Mouse (Mus musculus) right cerebral cortex, adult 2 months (tissue): ENCODE results near the gene Tgfbr3.
A peak's percentile ranks its signal among the peaks of the same experiment; 100 is the strongest.

Source experiments
- DNase-seq, 2 experiments: peaks; one replicate each; pipeline ENCODE4 v3.0.0; 2021 to 2022; ENCODE audit warnings: low spot score in 2 of 2

Tgfbr3 gene

DNA sequence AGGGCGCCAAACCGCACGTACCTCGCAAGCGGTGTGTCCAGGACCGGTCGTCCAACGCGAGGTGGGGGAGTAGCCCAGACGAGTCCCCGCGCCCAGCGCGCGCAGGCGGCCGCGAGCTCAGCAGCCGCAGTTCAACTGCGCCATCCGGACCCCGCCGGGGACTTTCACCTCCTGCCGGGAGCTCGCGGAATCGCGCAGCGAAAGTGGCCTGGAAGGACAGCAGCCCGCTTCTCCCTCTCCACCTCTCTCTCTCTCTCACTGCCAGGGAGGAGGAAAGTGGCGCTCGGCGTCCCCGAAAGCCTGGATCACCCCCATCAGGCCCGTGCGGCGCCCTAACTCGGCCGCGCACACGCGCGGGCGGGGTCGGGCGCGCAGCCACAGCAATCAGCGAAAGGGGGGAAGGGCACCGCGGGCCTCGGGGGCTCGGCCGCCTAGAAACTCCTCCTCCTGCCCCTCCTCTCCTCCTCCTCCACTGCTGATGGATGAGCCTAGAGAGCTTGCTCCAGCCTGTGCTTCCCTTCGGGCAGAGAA is at the start of gene Tgfbr3:
TSS of gene Tgfbr3 (minus strand) at position 396 of the 531 bp plus-strand sequence.
- peak; percentile 64 to 65 for DNase-seq

DNA sequence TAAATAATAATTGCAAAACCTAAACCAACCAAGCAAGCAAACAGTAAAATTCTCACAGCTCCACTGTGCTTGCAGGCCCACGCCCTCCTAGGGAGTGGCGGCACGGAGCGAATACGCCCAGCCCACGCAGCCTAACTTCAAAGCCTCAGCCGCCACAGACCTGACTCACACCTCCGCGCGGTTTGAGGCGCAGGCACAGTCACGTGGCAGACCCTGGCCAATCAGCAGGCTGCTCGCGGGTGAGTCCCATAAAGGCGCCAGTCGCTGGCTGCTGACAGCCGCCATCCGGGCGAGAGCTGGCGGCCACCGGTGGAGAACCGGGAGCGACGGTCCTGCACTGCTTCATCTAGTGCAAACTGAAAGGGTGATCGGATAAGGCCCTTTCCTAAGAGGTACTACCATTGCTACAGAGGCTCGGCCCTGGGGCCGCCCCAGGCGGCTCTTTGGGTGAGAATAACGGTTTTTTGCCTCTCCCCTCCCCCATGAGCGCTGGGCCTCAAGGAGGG is 41.5 kb upstream of the Tgfbr3 start, which contains the start of gene Brdt:
TSS of gene Brdt (plus strand) at position 244 of the 506 bp plus-strand sequence.
- DNase-seq = no peak

DNA sequence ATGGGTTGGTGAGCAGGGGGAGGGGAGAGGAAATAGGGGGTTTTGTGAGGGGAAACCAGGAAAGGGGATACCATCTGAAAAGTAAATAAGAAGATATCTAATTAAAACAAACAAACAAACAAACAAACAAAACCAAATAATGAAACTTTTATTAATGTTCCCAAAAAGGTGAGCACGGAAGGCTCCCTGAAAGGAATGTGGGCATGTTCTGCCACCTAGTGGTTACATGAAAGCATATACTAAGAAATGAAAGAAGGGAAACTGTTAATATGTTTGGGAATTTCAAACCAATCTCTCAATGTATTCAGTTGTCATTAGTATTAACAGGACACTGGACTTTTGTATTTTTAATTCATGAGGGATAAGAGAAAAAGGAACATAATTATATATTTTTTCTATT is 31.3 kb upstream of the Tgfbr3 start:
- DNase-seq = peak in 1 of 2 experiments; percentile 37

DNA sequence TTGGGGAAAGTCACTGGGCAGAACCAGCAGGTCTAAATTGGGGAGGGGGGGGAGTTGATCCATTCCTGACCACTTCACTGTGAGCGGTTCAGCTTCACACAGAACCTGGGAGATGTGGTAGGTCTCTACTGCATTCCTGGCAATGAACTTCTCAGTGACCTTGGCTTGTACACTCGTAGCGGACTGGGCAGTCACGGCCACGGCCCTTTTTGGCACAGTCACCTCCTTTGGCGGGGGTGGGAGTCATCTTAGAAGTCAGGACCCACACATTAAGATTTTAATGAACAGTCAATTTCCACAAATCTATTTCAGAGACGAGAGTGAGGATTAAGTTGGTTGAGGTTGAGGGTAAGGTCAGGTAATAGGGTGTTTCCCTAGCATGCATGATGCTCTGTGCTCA is 27.7 kb upstream of the Tgfbr3 start:
- DNase-seq = no peak

DNA sequence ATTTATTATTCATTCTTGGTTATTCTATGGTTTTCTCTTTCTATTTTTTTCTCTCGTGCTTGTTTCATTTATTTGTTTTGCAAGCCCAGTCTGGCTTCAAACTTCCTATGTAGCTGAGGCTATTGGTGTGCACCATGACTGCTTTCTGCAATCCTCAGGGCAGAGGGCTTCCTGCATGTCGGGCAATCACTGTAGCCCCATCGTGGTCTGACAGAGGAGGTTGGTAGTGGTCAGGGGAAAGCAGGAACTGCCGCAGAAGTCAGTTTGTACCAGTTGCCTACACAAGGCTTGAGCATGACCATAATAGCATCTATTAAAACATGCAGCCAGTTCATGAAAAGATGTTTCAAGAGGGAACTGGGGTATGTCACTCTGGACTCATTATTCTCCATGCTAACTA is 18.0 kb upstream of the Tgfbr3 start:
- DNase-seq = no peak

DNA sequence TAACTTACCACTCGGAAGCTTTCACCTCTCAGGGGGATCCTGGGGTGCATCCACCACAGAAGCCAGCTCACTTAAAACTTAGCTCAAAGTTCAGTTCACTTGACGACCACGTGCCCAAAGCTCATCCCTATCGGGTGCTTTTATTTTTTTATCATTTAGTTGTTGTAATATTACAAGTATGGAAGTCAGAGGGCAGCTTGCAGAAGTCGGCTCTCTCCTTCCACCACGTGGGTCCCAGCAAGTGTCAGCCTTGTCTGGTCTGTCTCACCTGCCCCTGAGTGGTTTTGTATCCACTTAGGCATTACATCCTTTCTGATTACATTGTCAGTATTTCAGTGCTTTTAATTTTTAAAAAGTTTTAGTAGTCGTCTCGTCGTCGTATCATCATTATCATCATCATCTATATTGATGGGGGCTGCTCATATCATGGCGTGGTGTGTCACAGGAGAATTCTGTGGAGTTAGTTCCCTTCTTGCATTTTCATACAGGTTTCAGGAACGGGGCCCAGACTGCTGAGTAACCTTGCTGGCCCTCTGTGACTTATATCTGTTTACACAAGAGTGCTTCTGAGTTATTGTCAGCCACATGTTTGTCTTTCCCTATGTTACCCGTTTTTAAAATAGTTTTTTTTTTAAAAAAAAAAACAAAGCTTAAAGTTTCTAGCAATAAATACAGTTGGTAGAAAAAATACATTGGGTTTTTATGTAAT is 14.8 kb upstream of the Tgfbr3 start:
- DNase-seq = no peak

DNA sequence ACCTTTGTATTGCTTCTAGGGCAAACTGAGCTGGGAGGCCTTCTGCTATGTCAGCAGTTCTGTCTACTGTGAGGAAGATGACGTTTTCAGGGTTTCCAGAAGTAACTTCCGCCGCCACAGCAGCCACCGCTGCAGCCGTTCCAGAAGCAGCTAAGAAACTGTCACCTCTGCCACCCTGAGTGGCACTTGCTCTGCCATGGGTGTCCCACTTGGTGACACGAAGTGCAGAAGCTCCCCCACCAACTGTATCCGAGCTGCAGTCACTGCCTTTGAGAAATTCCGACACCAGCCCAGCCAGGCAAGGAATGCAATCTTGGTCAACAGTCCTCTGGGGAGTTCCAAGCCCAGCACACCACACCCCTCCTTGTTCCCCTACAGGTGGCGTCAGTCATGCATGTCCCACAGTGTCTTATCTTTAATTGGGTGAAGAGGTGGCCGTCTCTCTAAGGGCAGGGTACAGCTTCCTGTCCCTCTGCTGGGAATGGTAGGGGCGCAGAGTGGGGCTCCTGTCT is 14.0 kb upstream of the Tgfbr3 start:
- DNase-seq = no peak

DNA sequence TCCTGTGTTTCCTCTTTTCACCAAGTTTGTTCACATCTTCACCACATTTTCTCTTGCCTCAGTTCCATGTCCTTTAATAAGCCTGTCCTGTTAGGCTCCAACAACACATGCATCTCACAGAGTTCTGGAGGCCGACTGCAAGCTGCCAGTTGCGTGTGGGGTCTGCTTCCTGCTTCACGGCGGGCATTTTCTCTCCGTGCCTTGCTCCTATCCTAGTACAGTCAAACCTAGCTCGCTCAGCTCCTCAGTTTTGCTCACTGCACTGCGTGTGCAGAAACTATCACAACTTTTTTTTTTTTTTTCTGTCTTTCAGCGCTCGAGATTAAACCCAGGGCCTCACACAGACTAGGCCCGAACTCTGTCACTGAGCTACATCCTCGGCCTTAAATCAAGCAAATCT is 9.4 kb upstream of the Tgfbr3 start:
- DNase-seq = no peak

DNA sequence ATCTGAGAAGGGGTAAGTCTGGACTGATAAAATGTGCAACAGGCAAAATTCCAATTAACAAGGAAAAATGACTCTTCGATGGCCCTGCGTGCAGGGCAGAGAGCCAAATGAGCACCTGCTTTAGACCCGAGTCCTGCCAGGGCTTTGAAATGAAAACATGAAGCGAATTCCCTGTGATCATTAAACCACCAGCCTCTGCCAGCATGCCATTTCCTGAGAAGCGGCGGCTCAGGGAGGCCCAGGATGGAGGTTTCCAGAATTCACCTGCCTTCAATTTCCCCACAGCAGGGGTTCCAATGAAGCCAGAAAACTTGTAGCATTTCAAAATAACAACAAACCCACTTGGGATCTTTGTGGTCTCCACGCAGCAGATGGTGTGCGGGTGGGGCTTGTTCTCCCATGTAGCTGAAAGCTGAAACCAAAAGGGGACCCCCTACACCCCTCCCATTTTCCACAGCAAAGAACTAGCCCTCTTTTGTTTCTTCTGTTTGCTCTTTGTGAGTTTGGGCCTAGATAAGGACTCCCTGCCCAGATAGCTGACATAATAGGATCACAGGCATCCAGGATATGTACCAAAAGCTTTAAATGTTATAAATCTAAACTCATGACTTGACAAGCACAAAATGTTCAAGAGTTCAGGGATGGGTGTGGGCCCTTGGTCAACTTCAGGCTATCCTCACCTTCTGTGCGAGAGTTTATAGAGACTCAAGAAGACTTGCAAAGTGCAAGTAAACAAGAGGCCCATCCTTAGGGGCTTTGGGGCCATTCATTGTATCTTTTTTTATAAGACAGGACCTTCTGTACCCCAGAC is 7.3 kb upstream of the Tgfbr3 start:
- no peak for DNase-seq

DNA sequence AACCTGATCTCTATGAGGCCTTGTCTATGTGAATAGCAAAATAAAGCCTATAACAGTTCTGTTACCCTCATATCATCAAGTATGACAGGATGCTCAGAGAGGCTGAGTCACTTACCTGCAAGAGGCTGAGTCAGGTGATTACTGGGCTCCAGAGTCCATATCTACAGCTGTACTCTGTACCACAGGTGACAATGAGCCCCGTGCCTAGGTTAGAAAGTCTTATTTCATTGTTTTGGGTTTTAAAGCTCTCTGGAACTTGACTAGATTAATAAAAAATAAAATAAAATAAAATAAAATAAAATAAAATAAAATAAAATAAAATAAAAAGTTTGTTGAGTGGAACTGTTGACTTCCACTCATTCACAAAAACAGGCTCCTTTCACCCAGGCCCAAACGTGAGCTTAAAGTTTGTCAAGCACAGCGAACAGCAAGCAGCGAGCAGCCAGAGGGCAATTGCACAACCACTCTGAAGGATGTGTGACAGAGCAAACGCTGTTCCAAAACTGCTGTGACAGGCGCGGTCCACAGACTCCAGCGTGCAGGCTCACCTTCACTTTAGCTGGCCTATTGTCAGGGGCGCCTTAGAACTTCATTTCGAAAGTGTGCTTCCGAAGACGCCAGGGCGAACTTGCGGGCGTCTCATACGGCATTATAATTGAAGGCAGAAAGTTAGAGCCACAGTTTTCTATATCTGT is 6.5 kb upstream of the Tgfbr3 start:
- no peak for DNase-seq

DNA sequence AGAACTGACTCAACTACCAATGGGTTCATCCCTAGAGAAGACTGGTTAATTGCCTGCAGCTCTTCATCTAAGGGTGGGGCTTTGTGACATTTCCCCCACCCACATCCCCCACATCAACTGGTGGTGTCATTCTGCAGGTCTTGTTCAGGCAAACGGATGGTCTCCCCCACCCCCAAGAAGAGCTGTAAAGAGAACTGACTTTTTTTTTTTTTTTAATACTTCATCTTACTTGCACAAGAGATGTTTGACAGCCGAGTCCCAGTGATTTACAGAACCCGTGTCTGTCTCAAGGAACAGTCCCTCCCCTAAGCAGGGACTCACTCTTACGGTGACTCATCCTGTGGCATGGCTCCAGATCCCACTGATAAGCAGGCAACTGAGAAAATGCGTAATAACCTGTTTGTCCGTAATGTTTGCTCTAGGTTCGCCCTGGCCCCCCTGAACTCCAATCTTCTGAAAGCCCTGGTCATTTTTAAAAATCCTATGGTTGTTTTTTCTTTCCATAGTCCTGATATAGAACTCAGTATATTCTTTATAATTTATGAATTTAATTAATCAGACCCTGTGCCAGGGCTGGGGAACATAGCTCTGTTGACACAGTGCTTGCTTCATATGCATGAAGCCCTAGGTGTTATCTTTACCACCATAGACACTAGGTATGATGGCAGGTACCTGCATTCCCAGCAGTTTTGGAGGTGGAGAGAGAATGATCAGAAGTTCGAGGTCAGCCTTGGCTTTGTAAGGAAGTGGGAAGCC is 5.8 kb upstream of the Tgfbr3 start:
- DNase-seq = no peak

DNA sequence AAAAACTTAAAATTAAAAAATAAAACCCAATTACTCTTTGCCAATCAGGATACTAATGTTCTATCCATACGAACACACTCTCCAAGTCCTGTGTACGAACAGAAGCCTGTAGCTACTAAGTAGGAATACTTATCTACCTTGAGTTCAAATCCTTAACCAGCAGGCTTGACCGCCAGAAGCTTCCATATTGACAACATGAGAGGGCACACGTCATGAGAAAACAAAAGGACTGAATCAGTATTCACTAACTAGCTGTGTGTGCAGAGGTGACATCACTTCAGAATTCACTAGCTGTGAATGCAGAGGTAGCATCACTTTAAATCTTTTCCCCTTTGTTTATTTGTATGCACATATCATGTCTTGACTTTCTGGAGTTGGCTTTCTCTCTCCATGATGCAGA is 4.6 kb upstream of the Tgfbr3 start:
- no peak for DNase-seq

DNA sequence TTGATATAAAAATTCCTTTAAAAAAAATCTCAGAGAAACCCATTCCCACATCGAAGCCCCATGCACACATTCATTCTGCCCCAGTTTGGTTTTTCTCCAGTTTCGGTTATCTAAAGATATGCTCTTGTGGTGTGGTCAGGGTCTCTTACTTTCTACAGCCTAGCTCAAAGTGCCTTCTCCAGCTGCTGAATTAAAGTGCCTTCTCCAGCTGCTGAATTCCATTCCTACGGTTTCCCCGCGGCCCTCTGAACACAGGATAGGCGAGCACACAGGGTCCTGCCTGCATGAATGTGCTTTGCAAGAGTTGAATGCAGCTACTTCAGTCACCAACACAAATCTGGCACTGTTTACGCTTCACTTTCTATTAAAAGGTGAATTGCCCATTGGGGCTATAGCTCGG is 557 bp upstream of the Tgfbr3 start:
- DNase-seq = no peak

DNA sequence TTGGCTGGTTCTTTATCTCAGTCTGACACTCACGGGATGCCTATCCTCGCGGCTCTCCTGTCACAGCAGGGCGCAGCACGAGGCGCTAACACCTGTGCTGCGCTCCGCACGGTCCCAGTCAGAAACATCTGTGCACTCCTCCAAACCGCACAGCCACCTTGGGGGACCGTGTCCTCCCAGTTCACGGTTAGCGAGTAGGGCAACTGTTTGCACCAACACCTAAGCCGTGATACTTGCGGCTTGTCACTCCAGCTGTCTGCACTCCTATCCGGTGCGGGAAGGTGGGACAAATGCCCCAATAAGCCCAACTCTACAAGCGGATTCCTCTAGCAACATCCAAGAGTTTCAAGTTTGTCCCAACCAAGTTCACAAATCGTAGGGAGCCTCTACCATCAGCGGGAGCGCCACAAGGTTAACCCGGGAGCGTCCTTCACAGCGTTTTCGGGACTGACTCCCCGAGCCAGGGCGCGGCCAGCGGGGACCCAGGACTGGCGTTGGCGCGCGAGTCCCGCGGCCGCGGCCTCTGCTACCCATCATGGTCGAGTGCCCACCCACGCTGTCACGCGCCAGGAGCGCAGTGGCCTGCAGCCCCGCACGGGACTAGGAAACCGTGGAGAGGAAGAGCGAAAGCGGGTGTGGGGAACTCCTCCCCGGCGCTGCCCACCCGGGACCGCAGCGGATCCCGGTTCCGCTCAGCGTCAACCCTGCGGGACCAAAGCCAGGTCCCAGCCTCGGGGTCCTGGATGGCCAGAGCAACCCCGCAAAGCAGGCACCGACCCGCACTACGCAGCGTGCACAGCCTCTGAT is 799 bp downstream of the Tgfbr3 start:
- peak; percentile 21 to 41 for DNase-seq

DNA sequence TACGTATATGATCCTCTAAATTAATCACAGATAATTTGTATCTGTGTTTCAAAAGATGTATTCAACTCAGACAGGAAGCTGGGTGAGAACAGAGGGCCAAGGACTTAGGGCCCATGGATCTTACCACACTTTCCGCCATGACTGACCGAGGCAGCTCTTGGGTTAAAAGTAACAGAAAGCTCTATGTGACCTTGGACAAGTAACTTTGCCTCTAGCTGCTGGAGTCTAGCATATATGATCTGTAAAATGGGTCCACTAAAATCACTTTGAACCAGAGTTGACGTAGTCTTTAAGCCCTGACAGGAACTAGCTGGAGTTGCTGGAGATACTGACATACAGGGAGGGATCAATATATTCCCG is 1.5 kb downstream of the Tgfbr3 start:
- no peak for DNase-seq

DNA sequence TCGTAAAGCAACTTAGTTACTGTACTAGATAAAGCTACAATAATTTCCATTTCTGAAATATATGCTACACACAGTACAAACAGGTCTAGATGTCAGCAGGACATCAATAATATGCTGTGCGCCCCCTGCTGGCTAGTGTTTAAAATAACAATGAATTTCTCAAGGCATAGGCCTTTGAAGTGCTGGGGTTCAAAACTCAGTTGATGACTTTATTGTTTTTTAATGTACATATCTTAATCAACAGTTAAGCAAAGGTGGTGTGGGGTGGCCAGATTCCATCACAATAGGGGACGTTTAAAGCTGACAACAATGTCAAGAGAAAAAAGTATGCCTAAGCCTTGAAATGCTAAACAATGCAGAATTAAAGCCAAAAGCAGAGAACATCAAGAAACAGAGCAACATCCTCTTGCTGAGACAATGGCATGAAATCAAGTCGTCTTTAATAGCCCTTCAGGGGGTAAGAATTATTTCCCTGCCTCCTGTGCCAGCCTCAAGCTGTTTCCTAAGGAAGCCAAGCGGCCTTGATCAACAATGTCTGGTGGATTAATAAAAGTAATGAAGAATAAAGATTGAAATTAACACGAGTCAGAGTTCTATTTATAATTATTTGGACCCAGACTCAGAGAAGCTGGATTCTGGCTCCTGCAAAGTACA is 2.0 kb downstream of the Tgfbr3 start:
- peak in 1 of 2 experiments; percentile 73 for DNase-seq

DNA sequence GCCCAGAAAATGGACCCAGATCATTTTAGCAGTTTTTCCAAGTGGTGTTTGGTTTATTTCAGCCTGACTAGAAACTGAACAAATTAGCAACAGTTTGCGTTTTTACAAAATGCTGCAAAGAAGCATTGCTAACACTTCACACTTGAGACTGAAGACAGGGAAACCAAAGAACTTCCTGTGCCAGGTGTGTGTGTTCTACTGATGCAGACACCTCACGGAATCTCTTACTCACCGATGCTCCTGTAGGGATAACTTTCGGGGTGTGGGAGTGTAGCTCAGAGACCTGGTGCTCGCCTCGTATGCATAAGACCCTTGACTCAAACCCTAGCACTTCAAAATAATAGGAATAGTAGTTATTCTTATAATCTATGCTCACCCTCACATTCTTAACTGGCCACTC is 3.9 kb downstream of the Tgfbr3 start:
- DNase-seq = no peak

DNA sequence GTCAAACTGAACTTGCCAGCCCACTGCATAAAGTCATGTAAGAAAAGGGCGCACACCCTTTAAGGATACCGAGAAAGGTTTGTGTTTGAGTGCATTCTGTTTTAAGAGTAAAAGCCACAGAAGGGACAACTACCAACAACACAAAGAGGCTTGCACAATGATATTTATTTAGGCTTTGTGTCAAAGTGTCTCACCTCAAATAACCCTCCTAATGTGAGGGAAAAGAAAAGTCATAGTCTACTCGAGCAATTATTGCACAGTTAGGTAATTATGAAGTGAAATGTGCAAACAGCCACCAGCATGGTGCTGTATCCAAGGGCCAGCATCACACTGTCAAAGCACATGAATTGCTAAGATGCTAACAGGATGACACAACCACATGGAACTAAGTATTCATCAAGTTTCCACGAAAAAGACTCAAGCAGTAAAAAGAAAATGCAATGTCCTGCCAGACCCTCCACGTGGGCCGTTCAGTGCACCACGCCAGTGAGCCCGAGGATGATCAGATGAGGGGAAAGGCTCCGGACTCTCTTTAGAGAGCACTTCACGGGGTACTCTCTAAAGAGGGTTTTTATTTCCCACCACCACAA is 5.4 kb downstream of the Tgfbr3 start:
- DNase-seq = no peak

DNA sequence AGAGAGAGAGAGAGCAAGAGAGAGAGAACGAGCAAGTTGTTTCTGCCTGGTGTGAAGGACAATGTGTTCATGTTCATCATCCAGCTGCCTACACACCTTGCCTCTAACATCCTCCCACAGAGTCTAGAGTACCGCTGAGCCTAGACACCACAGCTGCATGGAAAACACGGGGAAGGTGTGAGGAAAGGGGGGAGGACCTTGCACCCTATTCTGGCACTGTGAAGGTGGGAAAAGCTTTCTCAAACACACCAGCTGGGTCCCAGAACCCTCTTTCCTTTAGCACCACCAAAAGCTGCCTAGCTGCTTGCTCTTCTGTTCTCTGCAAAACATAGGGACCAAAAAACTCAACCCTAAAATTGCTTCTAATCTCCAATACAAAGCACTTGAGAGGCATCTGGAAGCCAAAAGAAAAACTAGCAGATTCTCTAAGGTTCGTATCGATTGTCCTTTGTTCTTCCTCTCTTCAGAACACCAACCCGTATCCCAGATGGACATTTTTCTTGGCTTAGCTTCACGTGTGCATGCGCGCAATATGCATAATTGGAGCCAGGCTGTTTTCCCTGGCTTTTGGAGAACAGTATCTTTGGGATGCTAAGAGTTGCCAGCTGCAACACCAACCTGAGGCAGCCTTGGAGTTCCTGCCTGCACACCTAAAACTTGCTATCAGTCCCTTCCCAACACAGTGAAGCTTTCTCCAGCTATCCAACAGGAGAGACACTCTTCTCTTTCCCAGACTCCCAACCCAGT is 6.7 kb downstream of the Tgfbr3 start:
- peak in 1 of 2 experiments; percentile 8 for DNase-seq
